Mouse (Mus musculus): ENCODE data around the gene Naa38.
"Not testable (repeated sequence)": the region's sequence is repeated elsewhere in the genome, so short reads cannot be mapped to it uniquely, and the experiment has no call there.

Gene Naa38

GRCm38 (mm10) chr11:69375646-69376045 lies 19.6 kb upstream of the Naa38 start:
- DNase-seq, result no peak

DNA sequence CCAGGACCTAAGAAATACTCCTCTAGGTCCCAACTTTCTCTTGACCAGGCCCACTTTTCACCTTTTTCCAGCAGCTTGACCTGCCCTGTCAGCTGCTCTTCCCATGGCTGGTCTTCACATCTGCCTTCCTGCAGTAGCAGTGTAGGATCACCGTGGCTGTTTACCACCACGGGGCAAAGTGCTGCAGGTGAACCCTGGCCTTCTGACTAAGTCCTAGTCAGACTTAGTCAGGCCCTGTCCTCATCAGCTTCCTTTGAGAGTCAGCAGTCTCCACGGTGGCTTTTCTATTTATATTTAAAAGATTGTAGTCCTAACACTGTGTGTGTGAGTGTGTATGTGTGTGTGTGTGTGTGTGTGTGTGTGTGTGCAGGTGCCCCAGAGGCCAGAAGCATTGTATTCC lies 17.5 kb upstream of the Naa38 start:
- peak; percentile 64 for DNase-seq

- DNase-seq, result no peak
These were observed 15.7 kb upstream of the Naa38 start for GRCm38 (mm10) chr11:69379600-69379999.

DNA sequence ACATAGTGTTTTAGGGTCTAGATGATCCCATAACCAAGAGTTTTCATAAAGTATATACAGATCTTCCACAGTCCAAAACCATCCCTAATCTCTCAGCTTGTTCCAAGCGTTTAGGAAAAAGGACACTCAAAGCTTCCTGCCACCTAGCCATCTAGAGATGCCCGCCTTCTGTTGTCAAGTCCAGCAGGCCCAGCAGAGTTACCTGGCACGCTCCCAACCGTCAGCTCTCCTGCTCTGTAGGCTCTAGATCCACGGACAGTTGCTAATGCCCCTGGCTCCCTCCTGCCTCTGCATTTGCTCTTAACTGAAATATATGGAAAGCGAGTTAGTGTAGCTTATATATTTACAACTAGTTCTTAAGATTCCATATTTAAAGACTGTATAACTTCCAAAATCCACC lies 13.9 kb upstream of the Naa38 start:
- DNase-seq, result no peak

DNA sequence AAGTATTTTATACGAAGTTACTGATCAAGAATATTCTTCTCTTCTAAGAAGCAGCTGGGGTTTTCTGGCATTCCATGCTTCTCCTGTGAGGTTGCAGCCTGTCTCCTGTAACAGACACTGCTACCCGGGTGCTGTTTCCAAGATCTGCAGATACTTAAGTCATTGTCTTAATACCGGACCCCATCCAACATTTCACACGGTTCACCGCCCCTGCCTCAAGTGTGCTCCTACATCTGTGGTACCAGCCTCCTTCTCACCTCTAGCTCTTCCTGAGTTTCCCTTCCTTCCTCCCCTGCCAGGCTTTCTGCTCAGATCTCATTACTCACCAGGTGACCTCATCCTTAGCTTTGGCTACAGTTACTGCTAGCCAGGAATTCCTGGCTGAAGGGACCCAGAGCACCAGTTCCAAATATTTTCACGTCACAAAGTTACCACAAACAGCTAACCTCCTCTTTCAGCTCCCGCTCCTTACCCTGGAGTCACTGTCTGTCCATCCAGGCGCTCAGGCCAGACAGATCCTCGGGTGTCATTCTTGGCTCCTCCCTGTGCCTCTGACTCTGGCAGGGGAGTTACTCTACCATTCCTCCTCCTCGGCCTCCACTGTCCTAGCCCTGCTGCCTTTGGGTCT lies 12.7 kb upstream of the Naa38 start:
- DNase-seq, result peak; percentile 17

DNA sequence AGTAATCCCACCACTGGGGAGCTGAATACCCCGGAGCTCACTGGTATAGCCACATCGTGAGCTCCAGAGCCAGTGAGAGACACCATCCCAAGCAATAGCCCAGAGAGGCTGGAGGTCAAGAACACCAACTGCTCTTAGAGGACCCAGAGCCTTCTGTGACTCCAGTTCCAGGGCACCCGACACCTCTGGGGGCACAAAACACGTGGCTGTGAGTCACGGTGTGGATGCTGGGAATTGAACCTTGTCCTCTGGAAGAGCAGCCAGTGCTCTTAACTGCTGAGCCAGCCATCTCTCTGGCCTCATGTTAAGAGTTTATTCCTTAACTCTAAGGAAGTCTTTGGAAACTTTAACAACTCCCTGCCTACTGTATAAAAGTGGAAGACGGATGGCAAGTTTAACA lies 10.3 kb upstream of the Naa38 start:
- peak; percentile 78 for DNase-seq

- DNase-seq, result no peak
These were observed 8.5 kb upstream of the Naa38 start for GRCm38 (mm10) chr11:69386758-69387157.

DNA sequence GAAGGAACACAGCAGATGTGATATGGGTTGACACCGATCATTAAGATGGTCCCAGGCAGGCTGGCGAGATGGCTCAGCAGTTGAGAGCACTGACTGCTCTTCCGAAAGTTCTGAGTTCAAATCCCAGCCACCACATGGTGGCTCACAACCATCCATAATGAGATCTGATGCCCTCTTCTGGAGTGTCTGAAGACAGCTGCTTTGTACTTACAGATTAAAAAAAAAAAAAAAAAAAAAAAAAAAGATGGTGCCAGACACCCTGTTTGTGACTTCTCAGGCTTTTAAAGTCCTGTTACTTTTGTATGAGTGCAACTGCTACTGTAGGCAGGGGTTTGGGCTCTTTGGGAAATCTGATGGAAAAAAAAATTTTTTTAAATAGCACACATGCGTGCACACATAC lies 6.6 kb upstream of the Naa38 start:
- DNase-seq, result no peak

DNA sequence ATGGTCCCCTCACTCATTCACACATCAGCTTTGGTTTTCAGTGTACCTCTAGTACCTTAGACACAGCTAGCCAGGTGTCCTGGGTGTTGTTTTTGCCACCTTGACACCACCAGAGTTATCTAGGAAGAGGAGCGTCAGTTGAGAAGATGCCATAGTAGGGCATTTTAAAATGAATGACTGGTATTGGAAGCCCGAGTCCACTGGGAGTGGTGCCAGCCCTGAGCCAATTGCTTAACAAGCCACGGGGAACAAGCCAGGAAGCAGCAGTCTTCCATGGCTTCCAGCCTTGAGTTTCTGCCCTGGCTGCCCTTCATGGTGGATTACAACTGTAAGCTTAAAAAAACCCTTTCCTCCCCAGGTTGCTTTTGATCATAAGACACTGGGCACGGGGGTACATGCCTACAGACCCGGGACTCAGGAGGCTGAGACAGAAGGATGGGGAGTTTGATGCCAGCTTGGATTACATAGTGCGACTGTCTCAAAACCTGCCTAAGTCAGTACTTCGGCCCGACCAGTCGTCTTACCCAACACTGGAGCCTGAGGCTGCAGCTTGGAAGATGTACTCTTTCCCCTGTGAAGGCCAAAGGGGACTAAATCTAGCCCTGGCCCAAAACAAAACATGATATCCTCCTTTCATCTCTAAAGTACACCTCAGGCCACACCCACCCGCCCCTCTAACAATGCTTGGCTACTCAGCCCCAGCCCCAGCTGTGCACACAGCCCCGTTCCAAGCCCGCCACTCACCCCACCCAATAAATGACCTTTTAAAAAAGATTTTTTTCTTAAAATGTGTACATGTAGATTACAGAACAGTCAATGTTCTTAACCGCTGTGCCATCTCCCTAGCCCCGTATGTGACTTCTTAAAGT lies 5.5 kb upstream of the Naa38 start:
- peak; percentile 63 for DNase-seq

DNA sequence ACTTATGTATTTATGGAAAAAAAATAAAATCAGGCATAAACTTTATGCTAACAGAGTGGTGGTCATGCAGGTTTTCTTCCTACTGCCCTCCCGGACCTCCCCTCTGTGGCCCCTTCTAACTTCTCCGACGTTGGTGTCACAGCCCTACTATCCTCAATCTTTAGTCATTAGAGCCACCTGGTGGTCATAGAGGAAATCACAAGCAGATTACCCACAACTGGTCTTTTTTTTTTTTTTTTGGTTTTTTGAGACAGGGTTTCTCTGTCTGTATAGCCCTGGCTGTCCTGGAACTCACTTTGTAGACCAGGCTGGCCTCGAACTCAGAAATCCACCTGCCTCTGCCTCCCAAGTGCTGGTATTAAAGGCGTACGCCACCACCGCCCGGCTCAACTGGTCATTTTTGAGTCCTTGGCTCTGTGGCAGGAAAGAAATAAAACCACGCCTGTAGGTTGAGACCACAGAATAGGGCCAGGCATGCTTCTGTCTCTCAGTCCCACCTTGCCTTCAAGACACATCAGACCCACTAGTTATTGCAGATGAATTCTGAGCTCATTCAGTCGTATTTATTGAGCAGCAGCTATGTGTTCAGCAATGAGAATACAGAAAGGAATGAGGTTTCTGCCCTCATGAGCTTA lies 4.8 kb upstream of the Naa38 start:
- peak; percentile 63 for DNase-seq

DNA sequence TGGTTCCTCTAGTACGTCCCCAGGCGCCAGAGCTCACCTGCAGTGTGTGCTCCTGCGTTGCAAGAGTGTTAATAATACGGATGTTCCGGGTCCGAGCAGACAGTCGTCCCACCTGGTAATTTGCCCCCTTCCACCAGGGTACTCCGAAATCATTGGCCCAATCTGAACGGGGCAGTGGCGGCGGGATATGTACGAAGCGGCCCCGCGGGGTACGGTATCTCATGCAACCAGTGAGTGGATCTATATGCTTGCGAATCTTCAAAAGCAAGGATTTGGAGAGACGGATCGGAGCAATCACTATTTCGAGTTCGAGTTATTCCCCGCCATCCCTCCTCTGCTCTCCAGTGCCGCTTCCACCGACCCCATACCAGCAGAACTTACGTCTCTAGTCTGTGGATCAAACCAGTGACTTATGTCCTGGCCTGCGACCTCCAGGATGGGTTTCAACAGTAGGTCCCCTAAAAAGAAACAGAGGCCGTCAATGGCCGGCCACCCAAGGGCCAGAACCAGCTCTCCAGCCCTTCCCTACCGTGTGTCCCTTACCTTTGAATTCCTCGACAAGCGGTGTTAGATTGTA lies 608 bp upstream of the Naa38 start:
- DNase-seq, result not testable (repeated sequence)

- DNase-seq, result peak; percentile 97
These were observed 517 bp downstream of the Naa38 start for GRCm38 (mm10) chr11:69395634-69396373.

- DNase-seq, result peak; percentile 61
These were observed 1.5 kb downstream of the Naa38 start for GRCm38 (mm10) chr11:69396772-69397171.

GRCm38 (mm10) chr11:69397581-69398057 lies 2.3 kb downstream of the Naa38 start:
- DNase-seq, result no peak

- peak; percentile 41 for DNase-seq
These were observed 2.8 kb downstream of the Naa38 start, which contains the start of gene Tmem88 for GRCm38 (mm10) chr11:69398059-69398458. Gene Tmem88 (minus strand): TSS chr11:69398234.

- DNase-seq, result no peak
These were observed 3.4 kb downstream of the Naa38 start for GRCm38 (mm10) chr11:69398486-69399200.

DNA sequence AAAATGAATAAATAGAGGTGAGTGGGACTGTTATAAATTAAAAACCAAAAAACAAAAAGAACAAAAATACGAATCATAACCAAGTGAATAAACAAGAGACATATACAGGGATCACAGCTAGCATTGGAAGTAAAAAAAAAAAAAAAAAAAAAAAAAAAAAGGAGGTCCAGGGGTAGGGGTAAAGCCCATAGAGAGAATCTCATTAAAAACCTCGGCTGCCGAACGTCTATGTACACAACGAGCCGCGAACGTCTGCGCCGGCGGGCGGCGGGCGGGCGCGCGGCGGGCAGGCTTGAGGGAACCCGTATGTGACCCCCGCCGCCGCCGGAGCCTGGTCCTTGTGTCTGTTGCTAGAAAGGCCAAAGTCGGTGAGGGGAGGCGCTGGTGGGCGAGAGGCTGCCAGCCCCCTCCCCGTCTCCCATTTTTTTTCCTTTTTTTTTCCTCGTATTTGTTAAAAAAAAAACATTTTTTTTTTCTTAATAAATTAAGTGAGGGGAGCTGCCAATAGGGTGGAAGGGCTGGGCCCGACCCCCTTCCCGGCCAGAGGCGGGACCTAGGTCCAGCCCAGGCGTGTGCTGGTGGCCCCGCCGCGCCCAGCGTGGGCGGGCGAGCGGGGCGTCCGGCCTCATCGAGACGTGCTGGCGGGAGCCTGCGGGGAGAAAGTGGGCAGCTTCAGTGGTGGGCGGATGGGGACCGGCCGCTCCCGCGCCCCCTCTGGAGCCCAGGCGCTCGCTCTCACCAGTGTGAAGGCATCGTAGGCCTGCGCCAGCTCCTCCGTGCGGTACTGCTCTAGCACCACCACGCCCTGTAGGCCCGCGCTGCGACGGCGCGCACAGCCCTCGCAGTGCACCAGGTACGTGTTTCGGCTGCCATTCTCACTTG lies 4.2 kb downstream of the Naa38 start:
- peak; percentile 14 for DNase-seq

DNA sequence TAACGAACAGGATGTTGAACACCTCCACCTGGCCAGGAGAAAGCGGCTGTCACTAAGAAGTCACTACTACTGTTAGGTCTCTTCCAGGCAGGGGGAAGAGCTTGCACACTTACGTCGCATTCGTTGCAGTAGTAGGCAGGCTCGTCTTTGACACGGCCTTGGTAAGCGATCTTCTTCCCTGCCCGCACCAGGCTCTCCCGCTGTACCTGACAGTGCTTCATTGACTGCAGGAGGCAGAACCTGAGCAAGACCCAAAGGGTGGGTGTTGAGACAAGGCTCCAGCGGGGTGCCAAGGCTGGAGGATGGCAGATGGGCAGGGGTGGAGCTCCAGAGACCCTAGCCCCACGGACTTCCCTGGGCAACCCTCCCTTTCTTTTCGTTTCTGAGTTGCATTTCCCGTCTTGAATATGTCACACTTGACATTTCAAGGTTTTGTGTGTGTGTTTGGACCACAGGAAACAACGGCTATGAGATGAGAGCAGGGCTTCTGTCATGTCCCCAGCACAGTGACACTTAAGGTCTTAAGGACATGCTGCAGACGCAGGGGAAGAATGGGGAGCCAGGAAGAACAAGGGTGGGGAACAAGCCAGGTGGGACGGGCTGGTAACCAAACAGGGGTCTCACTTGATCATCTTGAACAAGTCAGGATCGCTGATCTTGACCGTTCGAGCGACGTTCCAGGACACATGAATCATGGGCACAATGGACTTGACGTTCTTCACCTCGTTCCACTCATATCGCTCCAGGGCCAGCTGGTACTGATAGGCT lies 5.0 kb downstream of the Naa38 start:
- DNase-seq, result no peak

- DNase-seq, result peak; percentile 91
These were observed 5.9 kb downstream of the Naa38 start for GRCm38 (mm10) chr11:69401210-69401637.

- peak; percentile 14 for DNase-seq
These were observed 6.7 kb downstream of the Naa38 start for GRCm38 (mm10) chr11:69401987-69402386.
